Mouse (Mus musculus) kidney, adult 8-10 months (tissue): ENCODE data around the gene Sdsl.

Experiments used
- DNase-seq, 2 experiments: peaks; one replicate each; pipeline ENCODE4 v3.0.0; 2022

The Sdsl gene

DNA sequence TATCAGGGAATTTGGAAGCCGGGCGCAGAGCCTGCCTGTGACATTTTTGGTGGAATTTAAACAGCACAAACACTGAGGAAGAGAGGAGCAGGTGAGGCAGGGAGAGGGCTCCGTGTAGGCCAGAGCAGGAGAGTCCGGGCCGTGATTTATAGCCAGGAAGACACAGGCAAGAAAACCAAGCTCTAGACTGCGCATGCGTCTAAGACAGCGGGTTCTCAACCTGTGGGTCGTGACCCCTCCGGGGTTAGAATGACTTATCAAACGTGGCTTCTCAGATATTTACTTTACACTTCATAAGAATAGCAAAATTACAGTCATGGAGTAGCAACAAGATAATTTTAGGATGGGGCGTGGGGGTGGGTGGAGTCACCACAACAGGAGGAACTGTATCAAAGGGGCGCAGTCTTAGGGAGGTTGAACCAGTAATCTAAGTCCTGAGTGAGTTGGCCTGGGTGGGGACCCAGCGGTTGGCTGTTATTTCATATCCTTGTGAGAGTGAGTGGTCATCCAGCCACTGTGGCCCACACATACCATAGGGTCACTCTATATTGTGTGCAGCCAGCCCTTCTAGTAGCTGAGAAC, 17.8 kb downstream of the Sdsl start:
- no peak for DNase-seq

DNA sequence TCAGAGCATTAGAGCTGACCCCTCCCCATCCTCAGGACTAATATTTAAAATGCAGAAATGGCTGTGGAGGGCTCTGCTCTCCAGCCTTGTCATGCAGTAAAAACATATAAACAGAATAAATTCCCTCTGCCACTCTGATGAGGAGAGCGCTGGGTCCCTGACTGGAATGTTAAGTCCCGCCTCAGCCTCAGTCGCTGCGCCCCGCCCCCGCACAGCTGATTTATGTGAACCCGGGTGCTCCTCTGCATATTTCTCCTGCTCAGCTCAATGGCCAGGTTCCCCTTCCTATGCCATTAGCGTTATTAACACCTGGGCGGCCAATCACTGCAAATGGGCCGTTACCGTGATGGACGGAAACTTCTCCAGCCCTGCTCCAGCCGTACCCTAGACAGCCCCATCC, 25.3 kb downstream of the Sdsl start:
- peak in 1 of 2 experiments; percentile 27 for DNase-seq

- DNase-seq, result peak; percentile 65 to 89
Observed at GRCm38 (mm10) chr5:120440733-120441132, 31.9 kb downstream of the Sdsl start.

DNA sequence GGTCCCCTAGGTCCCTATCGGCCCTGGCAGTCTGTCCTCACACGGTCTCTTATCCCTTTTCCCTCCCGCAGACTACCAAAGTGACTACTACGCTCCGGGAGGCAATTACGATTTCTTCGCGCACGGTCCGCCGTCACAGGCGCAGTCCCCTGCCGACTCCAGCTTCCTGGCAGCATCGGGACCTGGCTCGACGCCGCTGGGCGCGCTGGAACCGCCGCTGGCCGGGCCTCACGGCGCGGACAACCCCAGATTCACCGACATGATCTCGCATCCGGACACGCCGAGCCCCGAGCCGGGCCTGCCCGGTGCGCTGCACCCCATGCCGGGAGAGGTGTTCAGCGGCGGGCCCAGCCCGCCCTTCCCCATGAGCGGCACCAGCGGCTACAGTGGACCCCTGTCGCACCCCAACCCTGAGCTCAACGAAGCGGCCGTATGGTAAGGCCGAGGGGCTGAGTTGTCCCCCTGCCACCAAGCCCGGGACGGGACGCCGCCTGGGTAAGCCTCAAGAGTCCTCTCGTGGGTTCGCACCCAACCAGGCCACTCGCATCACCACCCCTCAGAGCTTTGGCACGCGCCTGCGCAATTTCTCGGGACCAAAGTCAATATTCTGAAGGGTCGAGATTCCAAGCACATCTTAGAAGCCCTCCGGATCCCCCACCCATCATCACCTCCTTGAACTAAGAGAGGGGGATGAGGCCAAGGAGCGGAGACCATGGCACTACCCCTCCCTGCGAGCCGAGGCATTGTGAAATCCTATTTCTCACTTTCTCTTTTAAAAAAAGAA, 32.5 kb downstream of the Sdsl start:
- no peak for DNase-seq

DNA sequence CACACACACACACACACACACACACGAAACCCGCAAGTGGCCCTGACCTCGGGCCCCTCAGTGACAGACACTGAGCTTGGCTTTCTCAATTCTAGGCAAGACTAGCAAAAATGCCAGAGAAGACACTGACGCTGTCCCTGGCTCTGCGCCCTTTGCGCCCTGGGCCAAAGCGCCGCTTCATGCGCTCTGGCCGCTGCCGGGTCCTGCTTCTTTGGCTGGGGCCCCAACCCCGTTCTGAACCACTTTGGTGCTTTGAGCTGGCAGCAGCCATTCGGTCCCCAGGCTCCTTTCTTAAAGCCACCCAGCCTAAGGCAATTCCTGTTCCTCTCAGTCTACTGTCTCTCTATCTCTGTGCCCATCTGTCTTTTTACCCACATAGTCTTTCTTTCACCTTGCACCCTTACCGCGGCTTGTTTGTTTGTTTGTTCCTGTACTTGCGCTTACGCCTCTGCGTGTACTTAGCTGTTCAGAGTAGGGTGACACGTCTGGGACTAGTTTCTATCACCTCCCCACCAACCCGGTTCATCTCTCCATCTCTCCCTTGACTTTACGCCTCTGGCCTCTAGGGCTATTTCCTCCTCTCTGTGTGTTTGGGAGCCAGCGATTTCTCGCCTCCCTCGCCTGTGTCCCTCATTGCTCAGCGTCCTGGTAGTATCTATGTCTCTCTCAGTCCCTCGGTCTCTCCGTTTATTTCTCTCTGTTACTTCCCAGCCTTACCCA, 33.5 kb downstream of the Sdsl start:
- DNase-seq, result no peak

GRCm38 (mm10) chr5:120438469-120438868, 34.1 kb downstream of the Sdsl start:
- DNase-seq, result no peak

DNA sequence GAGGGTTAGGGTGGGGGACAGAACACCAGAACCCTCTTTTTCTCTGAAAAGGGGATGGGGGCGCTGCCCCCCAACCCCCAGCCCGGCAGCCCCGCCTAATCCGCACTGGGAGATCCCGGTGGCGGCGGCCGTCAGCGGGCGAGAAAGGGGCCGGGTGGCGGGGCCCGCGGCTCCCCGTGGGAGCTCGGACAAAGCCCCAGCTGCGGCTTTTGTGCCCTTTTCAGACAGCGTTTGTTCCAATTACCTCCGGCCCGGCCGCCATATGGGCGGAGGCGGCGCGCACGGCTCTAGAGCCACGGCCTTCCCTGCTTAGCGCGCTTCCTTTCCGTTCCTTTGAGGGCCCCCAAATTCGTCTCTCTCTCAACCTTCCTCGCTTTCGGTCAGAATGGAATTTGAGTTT, 34.6 kb downstream of the Sdsl start:
- no peak for DNase-seq

DNA sequence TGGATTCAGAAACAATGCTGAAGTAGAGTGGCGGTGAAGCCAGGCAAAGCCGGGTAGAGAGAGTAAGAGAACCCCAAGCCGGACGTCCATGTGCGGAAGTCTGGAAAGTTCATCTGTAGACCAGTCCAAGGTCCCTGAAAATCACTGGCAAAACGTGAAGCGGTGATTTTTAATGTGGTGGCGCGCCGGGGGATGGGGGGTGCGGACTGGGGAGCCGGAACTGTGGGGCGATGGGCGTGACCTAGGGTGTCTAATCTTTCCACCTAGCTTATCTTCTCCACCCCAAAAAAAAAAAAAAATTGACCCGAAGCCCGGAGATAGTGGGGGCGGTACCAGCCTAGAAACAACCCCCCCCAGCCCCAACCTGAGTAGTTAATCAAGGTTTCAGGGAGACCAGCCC, 35.1 kb downstream of the Sdsl start:
- DNase-seq, result no peak

GRCm38 (mm10) chr5:120436885-120437495, 35.6 kb downstream of the Sdsl start:
- DNase-seq, result no peak

DNA sequence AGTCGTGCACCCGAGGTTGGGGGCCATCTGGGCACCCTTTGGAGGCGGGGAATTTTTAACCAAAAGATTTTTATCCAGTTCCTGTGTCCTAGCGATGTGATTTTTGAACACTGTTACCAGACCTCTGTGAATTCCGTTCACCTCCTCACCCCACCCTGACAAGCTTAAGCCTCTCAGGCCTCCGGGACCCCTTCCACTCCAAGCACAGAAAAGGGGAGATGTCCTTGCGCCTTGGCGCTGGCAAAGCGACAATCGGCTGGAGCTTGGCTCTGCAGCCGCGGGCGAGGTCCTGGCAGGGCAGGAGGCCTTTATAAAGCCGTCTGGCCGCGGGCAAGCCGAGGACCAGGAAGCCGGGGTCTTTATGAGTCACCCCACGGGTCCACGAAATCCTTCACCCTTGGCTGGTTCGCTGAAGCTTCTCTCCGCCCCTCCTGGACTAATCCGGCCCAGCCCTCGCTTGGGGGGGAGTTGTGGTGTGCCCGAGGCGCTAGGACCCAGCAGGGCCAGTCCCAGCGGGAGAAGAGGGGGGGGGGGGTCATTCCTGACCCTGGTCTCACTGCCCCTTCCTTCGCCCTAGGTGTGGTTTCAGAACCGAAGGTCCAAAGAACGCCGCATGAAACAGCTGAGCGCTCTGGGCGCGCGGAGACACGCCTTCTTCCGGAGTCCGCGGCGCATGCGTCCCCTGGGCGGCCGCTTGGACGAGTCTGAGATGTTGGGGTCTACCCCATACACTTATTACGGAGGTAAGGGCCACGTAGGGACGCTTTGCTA, 36.7 kb downstream of the Sdsl start:
- peak in 1 of 2 experiments; percentile 34 for DNase-seq

- DNase-seq, result no peak
Observed at GRCm38 (mm10) chr5:120435006-120435681, 37.5 kb downstream of the Sdsl start.

DNA sequence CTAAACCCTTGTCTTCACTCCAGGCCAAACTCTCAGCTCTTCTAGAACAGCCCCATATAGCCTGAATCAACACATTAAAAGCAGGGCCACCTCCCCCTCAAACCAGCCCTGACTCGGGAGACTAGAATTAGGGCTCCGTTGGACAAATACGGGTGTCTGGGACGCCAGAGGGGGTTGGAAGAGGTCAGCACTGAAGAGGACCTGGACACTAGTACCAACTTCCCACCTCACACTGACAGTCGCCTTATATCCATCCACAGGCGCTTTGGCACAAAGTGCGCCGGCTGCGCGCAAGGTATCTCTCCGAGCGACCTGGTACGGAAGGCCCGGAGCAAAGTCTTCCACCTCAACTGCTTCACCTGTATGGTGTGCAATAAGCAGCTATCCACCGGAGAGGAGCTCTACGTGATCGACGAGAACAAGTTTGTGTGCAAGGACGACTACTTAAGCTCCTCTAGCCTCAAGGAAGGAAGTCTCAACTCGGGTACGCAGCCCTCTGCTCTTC, 38.3 kb downstream of the Sdsl start:
- DNase-seq, result no peak

- DNase-seq, result no peak
Observed at GRCm38 (mm10) chr5:120433135-120433760, 39.4 kb downstream of the Sdsl start.

DNA sequence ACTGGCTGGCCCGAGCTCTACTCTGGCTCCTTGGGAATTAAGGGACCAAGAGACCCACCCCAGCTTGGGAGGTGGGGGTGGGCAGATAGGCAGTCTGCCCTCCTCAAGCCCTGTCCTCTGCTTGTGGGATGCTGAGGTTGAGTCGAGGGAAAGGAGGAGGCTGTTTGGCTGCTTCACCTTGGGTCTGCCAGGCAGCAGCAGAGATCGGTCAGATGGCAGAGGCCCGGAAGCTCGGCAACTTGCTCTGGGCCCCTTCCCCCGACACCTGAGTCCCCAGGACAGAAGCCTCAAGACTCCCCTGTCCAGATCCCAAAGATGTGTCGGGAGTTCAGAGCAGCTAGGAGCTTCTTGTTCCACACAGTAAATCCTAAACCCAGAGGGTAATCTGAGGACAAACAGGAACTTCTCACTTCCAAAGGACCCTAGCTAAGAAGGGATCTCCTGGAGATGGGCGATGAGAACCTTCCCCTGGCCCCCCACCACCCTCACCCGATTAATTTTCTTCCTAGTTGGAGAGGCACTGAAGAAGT, 40.1 kb downstream of the Sdsl start:
- no peak for DNase-seq

GRCm38 (mm10) chr5:120431649-120432485, 40.7 kb downstream of the Sdsl start, which contains the start of gene Lhx5:
Gene Lhx5, plus strand, starts transcription at chr5:120431699.
- no peak for DNase-seq

DNA sequence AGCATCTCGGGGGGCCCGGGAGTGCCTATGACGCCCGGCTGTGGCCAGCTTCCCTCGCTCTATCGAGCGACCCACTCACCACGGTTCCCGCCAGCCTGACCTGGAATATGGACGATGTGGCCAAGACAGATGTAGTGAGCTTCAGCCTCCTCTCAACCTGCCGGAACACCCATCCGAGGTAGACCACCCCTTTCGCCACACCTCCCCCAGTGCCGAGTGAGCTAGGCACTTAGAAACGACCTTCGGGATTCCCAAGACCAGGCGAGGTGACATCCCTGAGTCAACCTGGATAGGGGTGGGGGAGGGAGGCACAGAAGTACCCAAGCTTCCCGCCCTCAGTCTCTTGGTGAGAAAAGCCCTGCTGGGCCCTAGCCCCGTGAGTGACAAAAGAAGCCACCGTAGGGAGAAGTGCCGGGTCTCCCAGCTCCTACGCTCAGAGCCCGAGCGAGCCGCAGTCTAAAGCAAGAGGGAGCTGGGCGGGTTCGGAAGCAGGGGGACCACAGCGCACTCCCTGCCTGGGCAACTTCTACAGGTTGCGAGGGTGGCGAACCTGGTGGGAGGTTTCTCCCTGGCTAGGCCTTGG, 41.5 kb downstream of the Sdsl start:
- DNase-seq, result no peak

DNA sequence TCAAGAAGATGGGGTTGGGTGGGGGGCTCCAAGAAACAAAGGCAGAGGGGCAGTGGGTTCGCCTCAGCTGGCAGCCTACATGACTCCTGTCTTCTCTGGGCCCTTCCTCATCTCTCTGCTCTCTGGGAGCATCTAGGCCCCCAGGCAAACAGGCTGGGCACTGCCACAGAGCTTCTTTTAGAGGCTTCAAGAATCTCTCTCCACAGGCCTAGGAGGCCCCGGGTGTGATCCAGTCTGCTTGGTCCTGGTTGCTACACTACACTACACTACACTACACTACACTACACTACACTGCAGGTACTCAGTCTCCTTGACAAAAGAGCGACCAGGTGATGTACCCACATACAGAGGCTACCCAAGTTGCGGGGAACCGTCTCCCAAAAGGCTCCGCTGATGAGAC, 42.9 kb downstream of the Sdsl start:
- no peak for DNase-seq

GRCm38 (mm10) chr5:120428990-120429389, 43.6 kb downstream of the Sdsl start:
- no peak for DNase-seq

- DNase-seq, result no peak
Observed at GRCm38 (mm10) chr5:120428189-120428838, 44.3 kb downstream of the Sdsl start.
